Mouse (Mus musculus) heart, postnatal 0 days (tissue): ENCODE results near the gene Ap2a1. TPM values are rescaled to one million over a fixed set of nuclear protein-coding genes. Genes with fewer than 3 reads are reported as not detected.
A peak's percentile ranks its signal among the peaks of the same experiment; 100 is the strongest.

Experiments
- ATAC-seq: fragments of 200-750 bp; cut with Nextera tagmentation; 2 replicates; pipeline ENCODE4 v1.8.0; 2017; ENCODE audit warnings: low read depth, moderate number of reproducible peaks, moderate library complexity; ENCODE audit not compliant: insufficient read depth
- DNase-seq: peaks from one replicate; pipeline ENCODE4 v3.0.0-alpha.2; 2016; ENCODE audit warnings: low spot score
- H3K27ac ChIP-seq: fragments of 300-500 bp; sonication (generic); 2 replicates; pipeline ENCODE4 v1.5.1; 2014; ENCODE audit warnings: low read depth, mild to moderate bottlenecking
- H3K27me3 ChIP-seq: fragments of 300-500 bp; sonication (generic); 2 replicates; pipeline ENCODE4 v1.6.1; 2014; ENCODE audit warnings: low read length, mixed read lengths; ENCODE audit not compliant: control insufficient read depth, insufficient read depth
- H3K36me3 ChIP-seq: fragments of 300-500 bp; sonication (generic); replicated peaks from 2 replicates; pipeline ENCODE4 v1.6.1; 2014; ENCODE audit warnings: low read length, mixed read lengths; ENCODE audit not compliant: control insufficient read depth, insufficient read depth
- H3K4me1 ChIP-seq: fragments of 300-500 bp; sonication (generic); 2 replicates; pipeline ENCODE4 v1.6.1; 2014; ENCODE audit warnings: antibody characterized with exemption; ENCODE audit not compliant: control insufficient read depth, insufficient read depth
- H3K4me2 ChIP-seq: fragments of 300-500 bp; sonication (generic); 2 replicates; pipeline ENCODE4 v1.6.1; 2014; ENCODE audit warnings: low read depth, mild to moderate bottlenecking, low read length, moderate library complexity
- H3K4me3 ChIP-seq: fragments of 300-500 bp; sonication (generic); 2 replicates; pipeline ENCODE4 v1.5.1; 2014; ENCODE audit warnings: low read depth, low read length
- H3K9ac ChIP-seq: fragments of 300-500 bp; sonication (generic); replicated peaks from 2 replicates; pipeline ENCODE4 v1.6.1; 2014; ENCODE audit warnings: low read depth, low read length, mixed read lengths
- H3K9me3 ChIP-seq: fragments of 300-500 bp; sonication (generic); replicated peaks from 2 replicates; pipeline ENCODE4 v1.6.1; 2016; ENCODE audit warnings: low read length; ENCODE audit not compliant: control insufficient read depth
- CTCF ChIP-seq: IDR thresholded peaks from 2 replicates; pipeline ENCODE4 v1.5.1; 2016; ENCODE audit warnings: antibody characterized with exemption, control low read depth, low read depth
- EP300 ChIP-seq: IDR thresholded peaks from 2 replicates; pipeline ENCODE4 v1.6.1; 2016; ENCODE audit warnings: antibody characterized with exemption, low read depth
- WGBS: fragments of 180-500 bp; shearing (Covaris S2); extraction: QIAGEN DNeasy Blood & Tissue Kit; methylation state at CpG from one replicate; pipeline ENCODE4 v1.1.7; 2014; 5-methylcytosine and 5-hydroxymethylcytosine counted together
- polyA plus RNA-seq: library from polyadenylated mRNA; unstranded; fragments of >200 nt; fragmentation: Nextera tagmentation; extraction: Ambion mirVana; gene quantifications from 2 replicates; pipeline ENCODE4 v1.2.1, GENCODE M21; 2015
- total RNA-seq: library from RNA; depleted of rRNA; stranded (reverse); fragments of >200 nt; gene quantifications from 2 replicates; pipeline ENCODE4 v1.2.3, GENCODE M21; 2014; ENCODE audit warnings: low replicate concordance

Ap2a1 gene
- total and polyA plus RNA-seq, 2 experiments from 2014 or later: 37.1 to 63.1 TPM

DNA sequence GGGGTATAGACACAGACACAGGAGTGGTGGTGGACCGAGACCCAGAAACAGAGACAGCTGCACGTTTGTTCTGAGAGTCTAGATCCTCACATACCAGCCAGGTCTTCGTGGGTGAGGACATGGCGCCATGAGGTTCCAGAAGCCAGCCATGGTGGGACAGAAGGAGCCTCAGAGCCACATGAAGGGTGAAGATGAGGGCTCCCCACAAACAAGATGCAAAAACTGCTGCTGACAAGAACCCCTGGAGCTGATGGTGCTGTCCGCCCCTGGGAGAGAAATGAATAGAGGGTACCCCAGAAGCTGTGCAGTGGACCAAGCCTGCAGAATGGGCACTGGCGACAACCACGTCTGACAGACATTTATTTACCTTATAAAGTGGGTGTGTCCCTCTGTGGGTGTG lies 41.8 kb upstream of the Ap2a1 start:
- no peak for ATAC-seq
- peaks cover 5% of the 10 kb centered on the region for H3K36me3 ChIP-seq
- no peak overlapping the region for H3K4me3 ChIP-seq
- TF ChIP-seq EP300 (no peak), CTCF (no peak)
- H3K27ac ChIP-seq: no peak overlapping the region
- H3K9ac ChIP-seq: no peak overlapping the region
- H3K4me2 ChIP-seq: peak overlapping the region; percentile 80; the same call in 1 of the 2 replicates
- no peak for DNase-seq
- no peaks in the 10 kb centered on the region for H3K9me3 ChIP-seq
- 78% methylated on average over 7 of the region's 7 CpGs for WGBS
- 0 out of 2 replicates have a peak, but pooled peaks cover 3% of the 10 kb centered on the region for H3K27me3 ChIP-seq
- no peaks in the 10 kb centered on the region for H3K4me1 ChIP-seq

DNA sequence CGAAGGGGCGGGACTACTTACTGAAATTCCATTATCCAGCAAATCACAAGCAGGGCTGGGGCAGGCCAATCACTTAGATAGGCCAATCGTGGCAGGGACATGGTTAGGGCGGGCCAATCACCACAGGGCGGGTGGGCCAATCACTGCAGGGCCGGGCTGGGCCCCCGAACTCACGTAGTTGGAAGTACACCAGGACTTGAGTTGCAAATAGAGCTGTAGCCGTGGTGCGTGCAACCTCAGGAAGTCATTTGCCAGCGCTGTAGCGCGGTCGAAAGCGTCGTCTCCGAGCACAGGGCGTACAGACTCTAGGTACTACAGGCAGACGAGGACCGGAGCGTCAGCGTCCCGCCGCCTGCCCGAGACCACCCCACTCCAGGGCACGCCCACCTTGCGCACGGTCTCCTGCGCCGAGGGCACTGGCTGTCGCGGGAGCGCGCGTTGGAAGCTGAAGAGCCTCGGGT lies 41.0 kb upstream of the Ap2a1 start:
- Histone ChIP-seq H3K9me3 (no peaks in the 10 kb centered on the region), H3K4me2 (peak overlapping the region; percentile 80), H3K27ac (peak overlapping the region; percentile 39), H3K4me1 (no peaks in the 10 kb centered on the region), H3K9ac (peak overlapping the region; percentile 46), H3K36me3 (no peaks in the 10 kb centered on the region), H3K4me3 (peak overlapping the region; percentile 50), H3K27me3 (0 out of 2 replicates have a peak, but pooled peaks cover 3% of the 10 kb centered on the region)
- ATAC-seq: peak; percentile 95
- peak; percentile 88 for DNase-seq
- no peak for TF ChIP-seq CTCF
- TF ChIP-seq EP300: no peak
- under 1% methylated on average over 36 of the region's 36 CpGs for WGBS

DNA sequence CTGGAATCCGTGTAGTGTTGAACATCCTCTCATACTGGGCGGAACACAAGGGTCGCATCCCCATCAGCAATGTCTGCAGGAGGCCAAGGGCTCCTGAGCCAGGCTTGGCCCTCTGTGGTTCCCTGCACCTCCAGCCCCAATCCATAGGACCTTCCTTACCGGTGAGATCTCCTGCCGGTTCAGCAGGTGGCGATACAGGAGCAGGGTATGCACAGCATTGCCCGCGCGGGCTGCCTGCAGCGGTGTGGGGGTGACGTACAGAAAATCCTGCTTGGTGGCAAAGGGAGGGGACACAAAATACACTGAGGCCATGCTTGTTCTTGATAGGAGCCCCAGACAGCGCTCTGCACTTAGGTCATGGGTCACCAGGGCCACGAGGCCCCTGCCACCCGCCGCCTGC lies 37.3 kb upstream of the Ap2a1 start:
- H3K27me3 ChIP-seq: 0 out of 2 replicates have a peak, but pooled peaks cover 3% of the 10 kb centered on the region
- TF ChIP-seq EP300 (no peak), CTCF (no peak)
- H3K36me3 ChIP-seq: 0 out of 2 replicates have a peak, but pooled peaks cover 1% of the 10 kb centered on the region
- H3K4me1 ChIP-seq: no peaks in the 10 kb centered on the region
- no peak overlapping the region for H3K27ac ChIP-seq
- no peak overlapping the region for H3K4me2 ChIP-seq
- ATAC-seq (no peak), DNase-seq (no peak)
- 68% methylated on average over 15 of the region's 15 CpGs for WGBS
- H3K4me3 ChIP-seq: no peak overlapping the region
- H3K9ac ChIP-seq: no peak overlapping the region
- no peaks in the 10 kb centered on the region for H3K9me3 ChIP-seq

DNA sequence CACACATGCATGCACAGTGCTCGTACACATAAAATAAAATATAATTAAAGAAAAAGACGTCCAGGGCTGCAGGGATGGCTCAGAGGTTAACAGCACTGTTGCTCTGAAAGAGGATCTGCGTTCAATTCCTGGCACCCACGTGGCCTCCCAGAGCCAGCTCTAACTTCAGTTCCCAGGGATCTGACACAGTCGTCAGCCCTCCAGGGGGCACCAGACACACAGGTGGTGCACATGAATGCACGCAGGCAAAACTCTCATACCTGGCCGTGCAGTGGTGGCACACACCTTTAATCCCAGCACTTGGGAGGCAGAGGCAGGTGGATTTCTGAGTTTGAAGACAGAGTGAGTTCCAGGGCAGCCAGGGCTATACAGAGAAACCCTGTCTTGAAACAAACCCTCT lies 36.7 kb upstream of the Ap2a1 start:
- WGBS: 71% methylated on average over 7 of the region's 7 CpGs
- H3K4me1 ChIP-seq: no peaks in the 10 kb centered on the region
- 0 out of 2 replicates have a peak, but pooled peaks cover 7% of the 10 kb centered on the region for H3K36me3 ChIP-seq
- H3K27ac ChIP-seq: no peak overlapping the region
- no peak overlapping the region for H3K9ac ChIP-seq
- H3K4me3 ChIP-seq: no peak overlapping the region
- H3K4me2 ChIP-seq: no peak overlapping the region
- H3K9me3 ChIP-seq: no peaks in the 10 kb centered on the region
- DNase-seq (no peak), ATAC-seq (no peak)
- H3K27me3 ChIP-seq: no peaks in the 10 kb centered on the region
- TF ChIP-seq CTCF: 0 out of 2 replicates have a peak, but pooled peaks have one; percentile 7
- no peak for TF ChIP-seq EP300

DNA sequence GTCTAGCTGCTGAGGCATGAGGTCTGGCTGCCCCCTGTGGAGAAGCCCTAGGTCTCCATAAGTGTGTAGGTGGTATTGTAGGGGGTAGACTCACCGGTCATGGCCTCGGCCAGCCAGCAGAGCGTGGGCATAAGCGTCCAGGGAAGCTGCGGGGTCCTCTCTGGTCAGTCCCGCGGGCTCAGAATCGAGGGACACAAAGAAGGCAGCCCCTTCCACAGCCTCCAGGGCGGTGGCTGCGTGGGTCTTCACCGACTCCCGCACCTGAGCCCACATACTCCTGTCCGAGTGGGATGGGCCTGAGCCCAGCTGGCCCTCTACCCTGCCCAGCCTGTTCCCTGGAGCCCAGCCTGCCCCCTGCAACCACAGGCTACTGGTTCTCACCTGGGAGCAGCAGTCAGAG lies 35.7 kb upstream of the Ap2a1 start:
- 94% methylated on average over 13 of the region's 13 CpGs for WGBS
- Histone ChIP-seq H3K4me2 (no peak overlapping the region), H3K4me3 (no peak overlapping the region), H3K4me1 (no peaks in the 10 kb centered on the region), H3K27ac (no peak overlapping the region), H3K9me3 (no peaks in the 10 kb centered on the region), H3K9ac (no peak overlapping the region), H3K36me3 (0 out of 2 replicates have a peak, but pooled peaks cover 7% of the 10 kb centered on the region), H3K27me3 (no peaks in the 10 kb centered on the region)
- DNase-seq: no peak
- ATAC-seq: no peak
- TF ChIP-seq EP300: no peak
- no peak for TF ChIP-seq CTCF

DNA sequence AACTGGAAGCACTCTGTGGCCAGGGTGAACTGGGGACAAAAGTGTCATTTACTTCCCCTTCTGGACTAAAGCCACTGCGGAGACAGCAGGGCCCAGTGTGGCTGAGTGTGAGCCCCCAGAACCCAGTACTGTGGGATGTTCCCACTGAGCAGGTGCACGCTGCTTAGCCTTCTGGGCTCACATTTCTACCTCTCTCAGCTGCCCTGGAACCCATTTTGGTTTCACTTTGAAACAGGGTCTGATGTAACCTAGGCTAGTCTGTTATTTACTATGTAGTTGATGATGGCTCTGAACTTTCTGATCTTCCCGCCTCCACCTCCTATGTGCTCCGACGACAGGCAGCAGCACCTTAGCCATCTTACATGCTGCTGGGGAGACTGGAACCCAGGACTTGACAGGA lies 33.5 kb upstream of the Ap2a1 start:
- WGBS: 85% methylated on average over 5 of the region's 5 CpGs
- Histone ChIP-seq H3K4me3 (no peak overlapping the region), H3K9ac (no peak overlapping the region), H3K4me1 (no peaks in the 10 kb centered on the region), H3K36me3 (0 out of 2 replicates have a peak, but pooled peaks cover 7% of the 10 kb centered on the region), H3K27ac (no peak overlapping the region), H3K9me3 (no peaks in the 10 kb centered on the region), H3K27me3 (no peaks in the 10 kb centered on the region), H3K4me2 (no peak overlapping the region)
- TF ChIP-seq CTCF (no peak), EP300 (no peak)
- DNase-seq (no peak), ATAC-seq (no peak)
